Mouse (Mus musculus): Measurements from ENCODE around the gene Btbd16. TPM values are rescaled to one million over a fixed set of nuclear protein-coding genes. Genes with fewer than 3 reads are reported as not detected.

Gene Btbd16
- polyA plus RNA-seq, 1 experiment from 2014 or later, result not detected

GRCm38 (mm10) chr7:130819624-130820023 lies 45.8 kb downstream of the Btbd16 start:
- Histone ChIP-seq H3K4me3 (replicated peaks) (no peak overlapping the region), H3K27ac (no peak overlapping the region), H3K36me3 (no peaks in the 10 kb centered on the region), H3K9ac (replicated peaks) (no peak overlapping the region), H3K4me2 (no peak overlapping the region), H3K4me1 (replicated peaks) (no peaks in the 10 kb centered on the region), H3K9me3 (no peaks in the 10 kb centered on the region), H3K27me3 (no peaks in the 10 kb centered on the region)
- ATAC-seq (ENCODE audit: insufficient number of reproducible peaks, insufficient read depth, low FRiP score, low TSS enrichment, low read depth), result no peak
- WGBS, result 86% methylated on average over 10 of the region's 10 CpGs

GRCm38 (mm10) chr7:130823992-130824391 lies 50.1 kb downstream of the Btbd16 start:
- Histone ChIP-seq H3K27ac (no peak overlapping the region), H3K4me1 (replicated peaks) (no peaks in the 10 kb centered on the region), H3K36me3 (no peaks in the 10 kb centered on the region), H3K9ac (replicated peaks) (no peak overlapping the region), H3K4me3 (replicated peaks) (no peak overlapping the region), H3K9me3 (no peaks in the 10 kb centered on the region), H3K27me3 (peaks cover 3% of the 10 kb centered on the region; the same call in 1 of the 2 replicates), H3K4me2 (no peak overlapping the region)
- ATAC-seq (ENCODE audit: insufficient number of reproducible peaks, insufficient read depth, low FRiP score, low TSS enrichment, low read depth), result no peak
- 66% methylated on average over 9 of the region's 9 CpGs for WGBS

- Histone ChIP-seq H3K27ac (no peak overlapping the region), H3K4me2 (no peak overlapping the region), H3K4me3 (replicated peaks) (no peak overlapping the region), H3K9ac (replicated peaks) (no peak overlapping the region), H3K27me3 (peaks cover 3% of the 10 kb centered on the region; the same call in 1 of the 2 replicates), H3K9me3 (no peaks in the 10 kb centered on the region), H3K4me1 (replicated peaks) (no peaks in the 10 kb centered on the region), H3K36me3 (no peaks in the 10 kb centered on the region)
- 82% methylated on average over 3 of the region's 3 CpGs for WGBS
- no peak for ATAC-seq (ENCODE audit: insufficient number of reproducible peaks, insufficient read depth, low FRiP score, low TSS enrichment, low read depth)
Observed at GRCm38 (mm10) chr7:130826343-130826742, 52.5 kb downstream of the Btbd16 start.

GRCm38 (mm10) chr7:130827431-130827830 lies 53.6 kb downstream of the Btbd16 start:
- Histone ChIP-seq H3K27me3 (peaks cover 3% of the 10 kb centered on the region; the same call in 1 of the 2 replicates), H3K4me1 (replicated peaks) (no peaks in the 10 kb centered on the region), H3K36me3 (no peaks in the 10 kb centered on the region), H3K9ac (replicated peaks) (no peak overlapping the region), H3K4me3 (replicated peaks) (no peak overlapping the region), H3K27ac (no peak overlapping the region), H3K9me3 (no peaks in the 10 kb centered on the region), H3K4me2 (no peak overlapping the region)
- 39% methylated on average over 3 of the region's 3 CpGs for WGBS
- no peak for ATAC-seq (ENCODE audit: insufficient number of reproducible peaks, insufficient read depth, low FRiP score, low TSS enrichment, low read depth)

- WGBS, result 89% methylated on average over 9 of the region's 9 CpGs
- H3K4me2 ChIP-seq, result no peak overlapping the region
- no peaks in the 10 kb centered on the region for H3K9me3 ChIP-seq
- ATAC-seq (ENCODE audit: insufficient number of reproducible peaks, insufficient read depth, low FRiP score, low TSS enrichment, low read depth), result no peak
- no peaks in the 10 kb centered on the region for H3K36me3 ChIP-seq
- H3K4me3 ChIP-seq (replicated peaks), result no peak overlapping the region
- H3K4me1 ChIP-seq (replicated peaks), result no peaks in the 10 kb centered on the region
- no peak overlapping the region for H3K27ac ChIP-seq
- H3K9ac ChIP-seq (replicated peaks), result no peak overlapping the region
- H3K27me3 ChIP-seq, result peaks cover 3% of the 10 kb centered on the region; the same call in 1 of the 2 replicates
Observed at GRCm38 (mm10) chr7:130827844-130828403, 54.1 kb downstream of the Btbd16 start.

GRCm38 (mm10) chr7:130828475-130828874 lies 54.6 kb downstream of the Btbd16 start:
- no peak for ATAC-seq (ENCODE audit: insufficient number of reproducible peaks, insufficient read depth, low FRiP score, low TSS enrichment, low read depth)
- no peaks in the 10 kb centered on the region for H3K4me1 ChIP-seq (replicated peaks)
- no peaks in the 10 kb centered on the region for H3K9me3 ChIP-seq
- WGBS, result 84% methylated on average over 10 of the region's 10 CpGs
- H3K36me3 ChIP-seq, result no peaks in the 10 kb centered on the region
- H3K27ac ChIP-seq, result no peak overlapping the region
- H3K4me3 ChIP-seq (replicated peaks), result no peak overlapping the region
- H3K9ac ChIP-seq (replicated peaks), result no peak overlapping the region
- no peak overlapping the region for H3K4me2 ChIP-seq
- H3K27me3 ChIP-seq, result peaks cover 3% of the 10 kb centered on the region; the same call in 1 of the 2 replicates

- peaks cover 14% of the 10 kb centered on the region for H3K27me3 ChIP-seq
- H3K36me3 ChIP-seq, result no peaks in the 10 kb centered on the region
- no peak for ATAC-seq (ENCODE audit: insufficient number of reproducible peaks, insufficient read depth, low FRiP score, low TSS enrichment, low read depth)
- no peak overlapping the region for H3K9ac ChIP-seq (replicated peaks)
- H3K4me2 ChIP-seq, result no peak overlapping the region
- WGBS, result 89% methylated on average over 5 of the region's 5 CpGs
- H3K27ac ChIP-seq, result no peak overlapping the region
- H3K4me3 ChIP-seq (replicated peaks), result no peak overlapping the region
- H3K4me1 ChIP-seq (replicated peaks), result peaks cover 12% of the 10 kb centered on the region
- no peaks in the 10 kb centered on the region for H3K9me3 ChIP-seq
Observed at GRCm38 (mm10) chr7:130831586-130831985, 57.7 kb downstream of the Btbd16 start.

- H3K4me1 ChIP-seq (replicated peaks), result peaks cover 12% of the 10 kb centered on the region
- peak; percentile 99 for ATAC-seq (ENCODE audit: insufficient number of reproducible peaks, insufficient read depth, low FRiP score, low TSS enrichment, low read depth)
- no peaks in the 10 kb centered on the region for H3K36me3 ChIP-seq
- H3K9ac ChIP-seq (replicated peaks), result no peak overlapping the region
- H3K27ac ChIP-seq, result no peak overlapping the region
- H3K27me3 ChIP-seq, result peaks cover 14% of the 10 kb centered on the region
- H3K9me3 ChIP-seq, result no peaks in the 10 kb centered on the region
- 31% methylated on average over 21 of the region's 21 CpGs for WGBS
- no peak overlapping the region for H3K4me3 ChIP-seq (replicated peaks)
- no peak overlapping the region for H3K4me2 ChIP-seq
Observed at GRCm38 (mm10) chr7:130834299-130834698, 60.4 kb downstream of the Btbd16 start.

- no peak overlapping the region for H3K4me3 ChIP-seq (replicated peaks)
- no peaks in the 10 kb centered on the region for H3K36me3 ChIP-seq
- 31% methylated on average over 18 of the region's 18 CpGs for WGBS
- no peak overlapping the region for H3K27ac ChIP-seq
- no peak overlapping the region for H3K4me2 ChIP-seq
- no peak overlapping the region for H3K9ac ChIP-seq (replicated peaks)
- ATAC-seq (ENCODE audit: insufficient number of reproducible peaks, insufficient read depth, low FRiP score, low TSS enrichment, low read depth), result no peak
- H3K27me3 ChIP-seq, result peaks cover 14% of the 10 kb centered on the region
- peaks cover 12% of the 10 kb centered on the region for H3K4me1 ChIP-seq (replicated peaks)
- H3K9me3 ChIP-seq, result no peaks in the 10 kb centered on the region
Observed at GRCm38 (mm10) chr7:130834958-130835861, 61.3 kb downstream of the Btbd16 start.

- Histone ChIP-seq H3K9me3 (no peaks in the 10 kb centered on the region), H3K4me1 (replicated peaks) (peaks cover 12% of the 10 kb centered on the region), H3K36me3 (no peaks in the 10 kb centered on the region), H3K4me3 (replicated peaks) (no peak overlapping the region), H3K9ac (replicated peaks) (no peak overlapping the region), H3K27me3 (peaks cover 14% of the 10 kb centered on the region), H3K4me2 (no peak overlapping the region), H3K27ac (no peak overlapping the region)
- 85% methylated on average over 8 of the region's 9 CpGs for WGBS
- no peak for ATAC-seq (ENCODE audit: insufficient number of reproducible peaks, insufficient read depth, low FRiP score, low TSS enrichment, low read depth)
Observed at GRCm38 (mm10) chr7:130836066-130836465, 62.2 kb downstream of the Btbd16 start.

- H3K9ac ChIP-seq (replicated peaks), result 0 out of 2 replicates have a peak overlapping the region, but pooled peaks have one; percentile 23
- peaks cover 14% of the 10 kb centered on the region for H3K27me3 ChIP-seq
- no peak for ATAC-seq (ENCODE audit: insufficient number of reproducible peaks, insufficient read depth, low FRiP score, low TSS enrichment, low read depth)
- 52% methylated on average over 12 of the region's 12 CpGs for WGBS
- H3K9me3 ChIP-seq, result no peaks in the 10 kb centered on the region
- no peak overlapping the region for H3K4me3 ChIP-seq (replicated peaks)
- H3K27ac ChIP-seq, result no peak overlapping the region
- no peak overlapping the region for H3K4me2 ChIP-seq
- H3K36me3 ChIP-seq, result no peaks in the 10 kb centered on the region
- peaks cover 12% of the 10 kb centered on the region for H3K4me1 ChIP-seq (replicated peaks)
Observed at GRCm38 (mm10) chr7:130837941-130838657, 64.2 kb downstream of the Btbd16 start.

Measured in limb, embryonic 12.5 days (tissue).